Mouse (Mus musculus): ENCODE data around the gene Fto. TPM values are rescaled to one million over a fixed set of nuclear protein-coding genes. Genes with fewer than 3 reads are reported as not detected.

Fto gene
- polyA plus RNA-seq, 1 experiment from 2014 or later, result 86.9 TPM

GRCm38 (mm10) chr8:91347595-91347994 is 34.3 kb downstream of the Fto start:
- no peak overlapping the region for H3K9ac ChIP-seq
- no peaks in the 10 kb centered on the region for H3K36me3 ChIP-seq
- no peak overlapping the region for H3K4me2 ChIP-seq
- no peak overlapping the region for H3K27ac ChIP-seq
- H3K9me3 ChIP-seq (replicated peaks), result no peaks in the 10 kb centered on the region
- no peaks in the 10 kb centered on the region for H3K27me3 ChIP-seq
- no peak overlapping the region for H3K4me3 ChIP-seq (replicated peaks)
- no peak for ATAC-seq (replicated peaks; ENCODE audit: low FRiP score)
- peaks cover 44% of the 10 kb centered on the region for H3K4me1 ChIP-seq
- WGBS, result 48% methylated on average over 6 of the region's 6 CpGs

DNA sequence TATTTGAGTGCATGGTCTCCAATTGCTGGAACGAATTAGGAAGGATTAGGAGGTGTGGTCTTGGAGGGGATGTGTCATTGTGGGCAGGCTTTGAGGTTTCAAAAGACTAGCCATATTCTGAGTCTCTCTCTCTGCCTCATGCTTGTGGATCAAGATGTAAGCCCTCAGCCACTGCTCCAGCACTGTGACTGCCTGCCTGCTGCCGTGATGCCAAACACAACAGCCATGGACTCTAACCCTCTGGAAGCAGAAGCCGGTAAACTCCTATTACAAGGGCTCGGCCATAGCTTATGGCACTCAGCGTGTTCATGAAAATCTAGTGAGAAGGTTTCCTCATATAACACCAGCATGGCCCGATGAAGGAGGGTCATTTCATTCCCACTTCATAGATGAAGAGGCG is 36.5 kb downstream of the Fto start:
- WGBS, result 94% methylated on average over 7 of the region's 7 CpGs
- Histone ChIP-seq H3K27ac (no peak overlapping the region), H3K4me1 (peaks cover 27% of the 10 kb centered on the region), H3K9ac (no peak overlapping the region), H3K4me3 (replicated peaks) (no peak overlapping the region), H3K36me3 (no peaks in the 10 kb centered on the region), H3K4me2 (no peak overlapping the region), H3K27me3 (no peaks in the 10 kb centered on the region), H3K9me3 (replicated peaks) (no peaks in the 10 kb centered on the region)
- ATAC-seq (replicated peaks; ENCODE audit: low FRiP score), result no peak

- Histone ChIP-seq H3K27ac (no peak overlapping the region), H3K9me3 (replicated peaks) (no peaks in the 10 kb centered on the region), H3K4me1 (peaks cover 21% of the 10 kb centered on the region), H3K9ac (no peak overlapping the region), H3K27me3 (no peaks in the 10 kb centered on the region), H3K4me3 (replicated peaks) (no peak overlapping the region), H3K4me2 (no peak overlapping the region), H3K36me3 (no peaks in the 10 kb centered on the region)
- WGBS, result 58% methylated on average over 7 of the region's 7 CpGs
- ATAC-seq (replicated peaks; ENCODE audit: low FRiP score), result no peak
These were observed 37.3 kb downstream of the Fto start for GRCm38 (mm10) chr8:91350628-91351027.

DNA sequence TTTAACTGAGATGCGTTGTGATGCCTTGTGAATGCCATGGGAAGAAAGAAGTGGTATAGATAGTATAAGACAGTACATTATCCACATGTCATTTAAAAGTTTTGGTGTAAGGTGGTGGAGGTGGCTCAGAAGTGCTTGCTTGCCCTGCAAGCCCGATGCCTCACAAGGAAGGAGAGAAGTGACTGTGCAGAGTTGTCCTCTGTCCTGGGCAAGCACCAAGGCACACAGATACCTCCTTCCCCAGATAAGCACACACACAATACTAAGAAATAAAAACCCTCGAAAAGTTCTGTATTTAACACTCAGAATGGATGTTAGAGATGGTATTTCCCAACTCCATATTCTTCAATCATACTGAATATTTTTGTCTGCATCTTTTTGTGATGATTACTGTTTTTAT is 39.3 kb downstream of the Fto start:
- H3K4me2 ChIP-seq, result no peak overlapping the region
- WGBS, result 94% methylated on average over 3 of the region's 3 CpGs
- ATAC-seq (replicated peaks; ENCODE audit: low FRiP score), result no peak

GRCm38 (mm10) chr8:91353062-91353461 is 39.7 kb downstream of the Fto start:
- H3K27ac ChIP-seq, result no peak overlapping the region
- H3K9me3 ChIP-seq (replicated peaks), result no peaks in the 10 kb centered on the region
- no peaks in the 10 kb centered on the region for H3K36me3 ChIP-seq
- H3K4me2 ChIP-seq, result no peak overlapping the region
- no peak overlapping the region for H3K9ac ChIP-seq
- no peak for ATAC-seq (replicated peaks; ENCODE audit: low FRiP score)
- WGBS, result 84% methylated on average over 5 of the region's 5 CpGs
- no peak overlapping the region for H3K4me3 ChIP-seq (replicated peaks)
- H3K27me3 ChIP-seq, result no peaks in the 10 kb centered on the region
- H3K4me1 ChIP-seq, result peaks cover 9% of the 10 kb centered on the region; the same call in 1 of the 2 replicates

More for the DNA sequence above, 39.3 kb downstream of the Fto start:
- Histone ChIP-seq H3K27me3 (no peaks in the 10 kb centered on the region), H3K9me3 (replicated peaks) (no peaks in the 10 kb centered on the region), H3K9ac (no peak overlapping the region), H3K4me3 (replicated peaks) (no peak overlapping the region), H3K27ac (no peak overlapping the region), H3K36me3 (no peaks in the 10 kb centered on the region), H3K4me1 (peaks cover 9% of the 10 kb centered on the region; the same call in 1 of the 2 replicates)

- WGBS, result 82% methylated on average over 4 of the region's 4 CpGs
- Histone ChIP-seq H3K4me3 (replicated peaks) (no peak overlapping the region), H3K36me3 (no peaks in the 10 kb centered on the region), H3K27me3 (no peaks in the 10 kb centered on the region), H3K9me3 (replicated peaks) (no peaks in the 10 kb centered on the region), H3K4me2 (no peak overlapping the region), H3K4me1 (0 out of 2 replicates have a peak, but pooled peaks cover 14% of the 10 kb centered on the region), H3K9ac (no peak overlapping the region), H3K27ac (no peak overlapping the region)
- no peak for ATAC-seq (replicated peaks; ENCODE audit: low FRiP score)
These were observed 40.6 kb downstream of the Fto start for GRCm38 (mm10) chr8:91353907-91354306.

DNA sequence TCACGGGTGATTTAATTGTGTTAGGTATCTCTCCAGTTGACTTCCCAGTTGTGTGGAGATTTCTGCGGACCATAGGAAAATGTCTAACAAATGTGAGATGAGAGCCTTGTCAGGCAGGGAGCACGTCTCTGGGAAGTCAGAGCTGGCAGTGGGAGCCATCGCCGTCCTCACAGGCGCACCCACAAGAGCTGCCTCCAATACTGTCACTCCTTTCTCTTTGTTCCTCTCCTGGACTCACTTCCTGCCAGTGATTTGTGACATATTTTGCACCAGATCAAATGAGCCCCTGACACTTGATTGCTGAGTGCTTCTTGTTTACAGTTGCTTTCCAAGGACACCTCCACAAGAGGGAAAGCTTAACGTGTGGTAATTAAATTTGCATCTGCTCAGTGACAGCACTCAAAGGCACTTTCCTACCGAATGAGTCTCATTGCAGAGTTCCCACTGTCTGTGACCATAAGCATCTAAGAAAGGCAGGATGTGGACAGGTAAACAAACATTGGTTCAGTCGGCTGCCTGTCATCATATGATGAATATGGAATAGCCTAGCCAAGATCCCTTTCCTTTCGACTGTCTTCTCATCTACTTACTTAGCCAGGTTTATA is 42.1 kb downstream of the Fto start:
- H3K9me3 ChIP-seq (replicated peaks), result no peaks in the 10 kb centered on the region
- H3K27ac ChIP-seq, result no peak overlapping the region
- H3K4me2 ChIP-seq, result no peak overlapping the region
- WGBS, result 40% methylated on average over 10 of the region's 10 CpGs
- H3K4me3 ChIP-seq (replicated peaks), result no peak overlapping the region
- H3K4me1 ChIP-seq, result peaks cover 18% of the 10 kb centered on the region
- no peaks in the 10 kb centered on the region for H3K27me3 ChIP-seq
- H3K36me3 ChIP-seq, result no peaks in the 10 kb centered on the region
- ATAC-seq (replicated peaks; ENCODE audit: low FRiP score), result no peak
- no peak overlapping the region for H3K9ac ChIP-seq

- ATAC-seq (replicated peaks; ENCODE audit: low FRiP score), result no peak
- Histone ChIP-seq H3K36me3 (no peaks in the 10 kb centered on the region), H3K9me3 (replicated peaks) (no peaks in the 10 kb centered on the region), H3K4me2 (no peak overlapping the region), H3K4me3 (replicated peaks) (no peak overlapping the region), H3K27ac (no peak overlapping the region), H3K4me1 (peaks cover 25% of the 10 kb centered on the region), H3K27me3 (no peaks in the 10 kb centered on the region), H3K9ac (no peak overlapping the region)
- 86% methylated on average over 11 of the region's 11 CpGs for WGBS
These were observed 42.8 kb downstream of the Fto start for GRCm38 (mm10) chr8:91355956-91356699.

DNA sequence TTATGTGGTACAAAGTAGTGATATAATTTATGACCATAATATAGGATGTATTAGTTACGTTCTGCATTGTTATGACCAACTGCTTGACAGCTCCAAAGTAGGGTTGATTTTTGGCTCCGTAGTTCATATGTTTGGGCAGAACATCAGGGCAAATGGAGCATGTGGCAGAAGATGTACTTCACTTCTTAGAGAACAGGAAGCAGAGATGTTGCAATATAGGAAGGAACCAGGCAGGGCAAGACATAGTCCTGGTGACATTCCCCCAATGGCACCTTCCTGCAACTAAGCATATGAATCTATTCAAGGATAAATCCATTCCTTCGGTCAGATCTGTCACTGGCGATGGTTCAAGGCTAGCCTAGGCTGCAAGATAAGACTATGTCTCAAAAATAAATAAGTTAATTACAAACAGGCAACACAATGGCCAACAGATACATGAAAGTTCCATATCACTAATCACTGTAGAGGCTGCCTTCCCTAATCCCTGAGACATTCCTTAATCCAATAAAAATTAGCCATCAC is 44.2 kb downstream of the Fto start:
- Histone ChIP-seq H3K27ac (no peak overlapping the region), H3K4me2 (no peak overlapping the region), H3K36me3 (no peaks in the 10 kb centered on the region), H3K9me3 (replicated peaks) (no peaks in the 10 kb centered on the region), H3K4me1 (peaks cover 25% of the 10 kb centered on the region), H3K4me3 (replicated peaks) (no peak overlapping the region), H3K9ac (no peak overlapping the region), H3K27me3 (no peaks in the 10 kb centered on the region)
- ATAC-seq (replicated peaks; ENCODE audit: low FRiP score), result no peak
- 89% methylated on average over 4 of the region's 4 CpGs for WGBS

GRCm38 (mm10) chr8:91358016-91358415 is 44.7 kb downstream of the Fto start:
- no peak overlapping the region for H3K27ac ChIP-seq
- peaks cover 25% of the 10 kb centered on the region for H3K4me1 ChIP-seq
- no peak overlapping the region for H3K4me2 ChIP-seq
- ATAC-seq (replicated peaks; ENCODE audit: low FRiP score), result no peak
- H3K4me3 ChIP-seq (replicated peaks), result no peak overlapping the region
- 79% methylated on average over 5 of the region's 5 CpGs for WGBS
- no peaks in the 10 kb centered on the region for H3K9me3 ChIP-seq (replicated peaks)
- no peaks in the 10 kb centered on the region for H3K27me3 ChIP-seq
- H3K9ac ChIP-seq, result no peak overlapping the region
- H3K36me3 ChIP-seq, result no peaks in the 10 kb centered on the region

GRCm38 (mm10) chr8:91359511-91359910 is 46.2 kb downstream of the Fto start:
- WGBS, result 74% methylated on average over 9 of the region's 9 CpGs
- no peak overlapping the region for H3K4me2 ChIP-seq
- no peak for ATAC-seq (replicated peaks; ENCODE audit: low FRiP score)

GRCm38 (mm10) chr8:91360644-91361357 is 47.5 kb downstream of the Fto start:
- no peaks in the 10 kb centered on the region for H3K36me3 ChIP-seq

More at GRCm38 (mm10) chr8:91359511-91359910, 46.2 kb downstream of the Fto start:
- Histone ChIP-seq H3K4me1 (peaks cover 26% of the 10 kb centered on the region), H3K4me3 (replicated peaks) (no peak overlapping the region), H3K27me3 (no peaks in the 10 kb centered on the region), H3K27ac (no peak overlapping the region), H3K9ac (no peak overlapping the region), H3K36me3 (no peaks in the 10 kb centered on the region), H3K9me3 (replicated peaks) (no peaks in the 10 kb centered on the region)

More at GRCm38 (mm10) chr8:91360644-91361357, 47.5 kb downstream of the Fto start:
- ATAC-seq (replicated peaks; ENCODE audit: low FRiP score), result no peak
- WGBS, result 66% methylated on average over 10 of the region's 10 CpGs
- no peak overlapping the region for H3K9ac ChIP-seq
- H3K4me2 ChIP-seq, result no peak overlapping the region
- H3K4me3 ChIP-seq (replicated peaks), result no peak overlapping the region
- H3K27ac ChIP-seq, result no peak overlapping the region
- H3K27me3 ChIP-seq, result no peaks in the 10 kb centered on the region
- no peaks in the 10 kb centered on the region for H3K9me3 ChIP-seq (replicated peaks)
- H3K4me1 ChIP-seq, result peaks cover 31% of the 10 kb centered on the region

Measured in kidney, embryonic 15.5 days (tissue).